Mouse (Mus musculus) lung, postnatal 36 days (tissue): ENCODE results near the gene Olfr1259.
"Not testable (repeated sequence)": the region's sequence is repeated elsewhere in the genome, so short reads cannot be mapped to it uniquely, and the experiment has no call there.

ENCODE experiments used
- DNase-seq: peaks from one replicate; pipeline ENCODE4 v3.0.0; 2022; ENCODE audit warnings: mixed read lengths

Olfr1259 gene

DNA sequence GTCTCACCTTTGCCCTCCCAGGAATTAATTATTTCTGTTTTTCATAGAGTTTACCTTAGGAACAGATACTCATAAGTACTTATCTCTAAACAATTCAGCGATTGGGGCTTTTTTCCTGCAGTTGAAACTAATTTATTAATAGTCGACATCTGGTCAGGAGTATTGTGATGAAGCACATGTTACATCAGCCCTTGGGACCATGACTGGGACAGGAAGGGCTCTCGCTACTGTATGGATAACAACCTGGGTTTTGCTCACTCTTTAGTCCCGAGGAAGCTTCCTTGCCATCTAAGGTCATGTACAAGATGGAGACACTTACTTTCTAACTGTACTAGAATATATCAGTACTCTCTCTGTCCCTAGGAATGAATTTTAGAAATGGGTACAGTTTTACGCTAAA is at the start of gene Olfr1259:
Olfr1259 (minus strand) TSS at position 101 of the 400 bp plus-strand sequence.
- no peak for DNase-seq

DNA sequence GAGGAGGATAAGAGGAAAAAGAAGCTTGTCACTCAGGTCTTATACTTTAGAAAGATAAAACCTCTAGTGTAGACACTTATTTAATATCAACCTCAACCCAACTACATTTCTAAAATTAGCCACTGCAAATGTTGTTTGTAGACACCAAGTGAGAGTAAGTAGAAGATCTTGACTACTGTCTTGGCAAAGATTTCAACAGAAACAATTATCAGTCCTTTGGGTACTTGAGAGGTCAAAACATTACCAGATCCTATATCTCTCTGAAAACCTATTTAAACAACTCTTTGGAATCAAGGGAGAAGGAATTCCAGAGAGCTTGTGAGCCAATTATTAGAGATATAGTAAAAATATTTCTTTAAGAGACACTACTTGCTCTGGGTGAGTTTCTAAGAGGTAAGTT is 42.5 kb upstream of the Olfr1259 start, which contains the start of gene Olfr1261:
Olfr1261 (plus strand) TSS at position 301 of the 400 bp plus-strand sequence.
- DNase-seq: no peak

DNA sequence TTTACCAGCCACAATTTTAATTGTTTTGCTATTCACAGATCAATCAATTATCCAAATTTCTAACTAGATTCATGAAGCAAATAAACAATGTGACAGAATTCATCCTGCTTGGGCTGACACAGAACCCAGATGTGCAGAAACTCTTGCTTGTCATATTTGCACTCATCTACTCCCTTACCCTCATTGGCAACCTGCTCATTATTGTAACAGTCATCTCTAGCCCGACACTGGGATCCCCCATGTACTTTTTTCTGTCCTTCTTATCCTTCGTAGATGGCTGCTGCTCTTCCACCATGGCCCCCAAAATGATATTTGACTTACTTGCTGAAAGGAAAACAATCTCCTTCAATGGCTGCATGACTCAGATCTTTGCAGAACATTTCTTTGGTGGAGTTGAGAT is 29.2 kb upstream of the Olfr1259 start:
- DNase-seq: no peak

DNA sequence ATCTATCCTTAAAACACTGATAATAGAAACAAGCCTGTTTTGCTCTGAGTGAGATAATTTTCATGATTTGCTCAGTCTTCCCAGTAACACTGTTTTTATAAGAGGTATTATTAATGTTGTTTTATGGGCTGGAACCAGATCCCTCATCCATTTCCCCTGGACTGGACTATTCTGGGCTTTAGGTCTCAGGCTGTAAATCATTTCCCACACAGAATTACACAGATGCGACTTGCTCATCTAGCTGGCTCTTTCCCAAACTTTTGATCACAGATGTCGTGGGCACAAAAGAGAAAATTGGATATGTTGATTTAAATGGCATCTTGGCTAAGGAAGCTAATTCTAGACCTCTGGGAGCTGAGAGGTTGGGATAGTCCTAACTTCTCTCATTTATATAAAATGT is 25.7 kb upstream of the Olfr1259 start, which contains the start of gene Olfr1260:
Olfr1260 (plus strand) TSS at position 157 of the 400 bp plus-strand sequence.
- DNase-seq: no peak

DNA sequence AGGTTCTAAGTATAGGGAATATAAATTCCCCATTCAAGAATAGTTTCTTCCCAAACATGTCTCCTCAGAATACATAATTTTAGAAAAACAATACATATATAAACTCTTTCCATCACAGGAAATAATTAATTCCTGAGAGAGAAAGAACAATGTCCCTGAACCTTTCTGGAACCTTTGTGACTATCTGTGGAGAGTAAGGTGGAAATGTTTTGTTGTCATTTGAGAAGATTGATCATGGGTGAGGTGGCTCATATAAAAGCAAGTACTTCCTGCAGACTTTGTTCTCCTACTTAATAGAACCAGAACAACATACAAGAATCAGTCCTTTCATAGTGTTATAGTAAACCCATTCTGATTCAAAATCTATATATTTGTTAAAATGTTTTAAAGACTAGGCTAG is 21.5 kb downstream of the Olfr1259 start, which contains the start of gene Olfr1258:
Olfr1258 (plus strand) TSS at position 301 of the 400 bp plus-strand sequence.
- no peak for DNase-seq

DNA sequence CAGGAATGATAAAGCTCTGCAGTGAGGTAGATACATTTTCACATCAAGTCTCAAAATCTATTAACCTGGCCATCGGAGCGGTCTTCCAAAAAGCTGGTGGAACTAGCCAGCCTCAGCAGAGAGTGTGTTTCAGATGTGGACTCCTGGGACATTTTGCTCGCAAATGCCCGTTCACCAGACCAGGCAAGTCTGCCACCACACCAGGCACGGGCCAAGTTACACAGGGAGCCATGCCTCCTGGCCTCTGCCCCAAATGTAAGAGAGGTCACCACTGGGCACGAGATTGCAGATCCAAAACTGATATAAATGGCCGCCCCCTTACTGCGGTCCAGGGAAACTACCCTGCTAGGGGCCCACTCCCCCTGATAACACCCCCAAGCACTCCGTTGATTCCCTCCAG is 35.8 kb downstream of the Olfr1259 start:
- DNase-seq: not testable (repeated sequence)
